In the genomic region with DNA sequence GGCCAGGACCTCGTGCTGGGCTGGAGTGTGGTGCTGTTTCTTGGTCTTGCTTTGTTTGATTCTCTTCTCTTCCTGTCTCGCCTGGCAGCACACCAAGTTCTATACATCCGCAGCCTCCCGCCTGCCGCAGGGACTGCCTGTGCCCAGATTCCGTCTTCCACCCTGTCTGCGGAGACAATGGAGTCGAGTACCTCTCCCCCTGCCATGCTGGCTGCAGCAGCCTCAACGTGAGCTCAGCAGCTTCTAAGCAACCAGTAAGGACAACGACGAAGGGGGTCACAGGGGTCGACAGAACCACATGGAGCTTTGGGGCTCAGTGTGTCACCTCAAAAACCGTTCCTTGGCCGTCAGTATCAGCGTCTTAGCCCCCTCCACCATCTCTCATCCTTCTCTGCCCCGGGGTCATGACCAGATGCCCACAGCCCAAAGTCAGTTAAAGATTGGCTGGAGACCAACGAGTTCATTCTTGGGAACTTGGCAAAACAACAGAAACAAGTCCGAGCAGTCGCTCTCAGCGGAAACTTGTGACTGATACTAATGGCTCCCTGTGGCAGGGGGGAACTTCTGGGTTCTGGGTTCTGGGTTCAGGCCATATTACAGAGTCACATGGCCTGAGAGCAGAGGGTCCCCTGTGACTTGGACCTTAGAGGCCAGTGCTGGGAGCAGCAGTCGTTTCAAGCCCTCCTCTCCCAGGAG, we compare ENCODE assay signal across 9 mouse cellular contexts. TPM values are rescaled to one million over a fixed set of nuclear protein-coding genes. Genes with fewer than 3 reads are reported as not detected.
DNase-seq lines count a peak whose midpoint lies in the region; ATAC-seq and TF ChIP-seq lines count a peak whose summit lies in the region.
"Had no signal": no experiment of that assay in that cellular context is flagged by ENCODE, and none has a peak within 500 bp of the region (broad histone marks: within the 10 kb centered on the region; RNA-seq: fewer than 3 reads in every experiment).

No protein-coding gene starts in this region.

- peak; percentile 30 to 37 for DNase-seq in heart, adult 2 months
- DNase-seq in heart, postnatal 25 days (ENCODE audit: low spot score) = peak; percentile 15
- peak; percentile 85 for DNase-seq in lung, embryonic 14.5 days
- DNase-seq in cerebellum, adult 8-10 months = no peak
- DNase-seq in neural tube, embryonic 10.5 days (ENCODE audit: extremely low spot score, low spot score) = no peak
- no peak for DNase-seq in spleen, adult 18-20 months

- intact Hi-C loops in heart, adult 2 months (cut with DNase I) = no loop called here
- intact Hi-C loops in heart, postnatal 25 days (cut with DNase I) = loop anchor here (5.0 kb wide), 1 partner anchor 160 kb away; no protein-coding TSS in a partner anchor

- H3K4me2 ChIP-seq in hindbrain, embryonic 15.5 days = no peak overlapping the region
- no peak overlapping the region for H3K4me2 ChIP-seq in hindbrain, embryonic 13.5 days
- no peak overlapping the region for H3K4me2 ChIP-seq in lung, embryonic 14.5 days

- H3K9me3 ChIP-seq in hindbrain, embryonic 15.5 days = no peaks in the 10 kb centered on the region
- no peaks in the 10 kb centered on the region for H3K9me3 ChIP-seq in hindbrain, embryonic 13.5 days
- H3K9me3 ChIP-seq in lung, embryonic 14.5 days (ENCODE audit: low read depth, low read length) = no peaks in the 10 kb centered on the region

- no peak overlapping the region for H3K27ac ChIP-seq in hindbrain, embryonic 15.5 days (replicated peaks)
- H3K27ac ChIP-seq in hindbrain, embryonic 13.5 days = no peak overlapping the region
- H3K27ac ChIP-seq in heart, adult 2 months = no peak overlapping the region; the same call in 1 of the 2 replicates
- peak overlapping the region; percentile 72; the same call in 1 of the 2 replicates for H3K27ac ChIP-seq in lung, embryonic 14.5 days (ENCODE audit: low read depth)

- no peak overlapping the region for H3K9ac ChIP-seq in hindbrain, embryonic 15.5 days
- no peak overlapping the region for H3K9ac ChIP-seq in hindbrain, embryonic 13.5 days
- no peak overlapping the region for H3K9ac ChIP-seq in heart, adult 2 months (ENCODE audit: low read depth, low read length)
- no peak overlapping the region for H3K9ac ChIP-seq in lung, embryonic 14.5 days

- WGBS in hindbrain, embryonic 15.5 days = 59% methylated on average over 21 of the region's 21 CpGs
- WGBS in hindbrain, embryonic 13.5 days = 73% methylated on average over 21 of the region's 21 CpGs
- 39% methylated on average over 21 of the region's 21 CpGs for WGBS in heart, adult 2 months
- WGBS in lung, embryonic 14.5 days = 48% methylated on average over 21 of the region's 21 CpGs

- peak; percentile 78; the same call in 1 of the 2 replicates for ATAC-seq in hindbrain, embryonic 15.5 days (ENCODE audit: low FRiP score, low read depth)
- ATAC-seq in hindbrain, embryonic 13.5 days (ENCODE audit: low FRiP score) = no peak
- peak; percentile 72 for ATAC-seq in lung, embryonic 14.5 days (ENCODE audit: insufficient read depth)

- H3K36me3 ChIP-seq in hindbrain, embryonic 15.5 days = no peaks in the 10 kb centered on the region
- H3K36me3 ChIP-seq in hindbrain, embryonic 13.5 days = no peaks in the 10 kb centered on the region
- H3K36me3 ChIP-seq in heart, adult 2 months (ENCODE audit: control insufficient read depth, insufficient read depth, low read length) = no peaks in the 10 kb centered on the region
- H3K36me3 ChIP-seq in lung, embryonic 14.5 days (ENCODE audit: insufficient read depth) = no peaks in the 10 kb centered on the region

- no peak for TF ChIP-seq POLR2A in heart, adult 2 months (IDR thresholded peaks at IDR 0.05; ENCODE audit: insufficient read depth, low read depth, low read length)

- no peak for TF ChIP-seq EP300 in heart, adult 2 months (IDR thresholded peaks at IDR 0.05; ENCODE audit: insufficient read depth, low read depth, low read length)

- no peaks in the 10 kb centered on the region for H3K4me1 ChIP-seq in hindbrain, embryonic 15.5 days (replicated peaks)
- no peaks in the 10 kb centered on the region for H3K4me1 ChIP-seq in hindbrain, embryonic 13.5 days (replicated peaks)
- H3K4me1 ChIP-seq in heart, adult 2 months (ENCODE audit: control insufficient read depth, insufficient read depth, low read length) = peaks cover 4% of the 10 kb centered on the region
- H3K4me1 ChIP-seq in lung, embryonic 14.5 days (ENCODE audit: insufficient read depth) = peaks cover 4% of the 10 kb centered on the region; the same call in 1 of the 2 replicates

- no peak overlapping the region for H3K4me3 ChIP-seq in hindbrain, embryonic 15.5 days
- no peak overlapping the region for H3K4me3 ChIP-seq in hindbrain, embryonic 13.5 days
- no peak overlapping the region for H3K4me3 ChIP-seq in heart, adult 2 months
- H3K4me3 ChIP-seq in lung, embryonic 14.5 days (ENCODE audit: low read depth, low read length) = no peak overlapping the region
- H3K4me3 ChIP-seq: megakaryocyte, embryonic 14.5 days had no signal

- H3K27me3 ChIP-seq in hindbrain, embryonic 15.5 days = no peaks in the 10 kb centered on the region
- no peaks in the 10 kb centered on the region for H3K27me3 ChIP-seq in hindbrain, embryonic 13.5 days
- no peaks in the 10 kb centered on the region for H3K27me3 ChIP-seq in heart, adult 2 months (ENCODE audit: control insufficient read depth, insufficient read depth, low read length)
- no peaks in the 10 kb centered on the region for H3K27me3 ChIP-seq in lung, embryonic 14.5 days (ENCODE audit: insufficient read depth, low read length)

- TF ChIP-seq CTCF in heart, adult 2 months (IDR thresholded peaks at IDR 0.05) = no peak
- no peak for TF ChIP-seq CTCF in lung, embryonic 14.5 days (IDR thresholded peaks at IDR 0.05; ENCODE audit: low read depth)

- no peaks in the 10 kb centered on the region for H3K79me2 ChIP-seq in heart, adult 2 months (replicated peaks; ENCODE audit: control insufficient read depth, insufficient read depth, low read length)

RNA-seq across cellular contexts. Expression of gene Rab6b, which starts 34.6 kb away (rescaled TPM):
- 111 and 126 TPM in 2 replicates for polyA plus RNA-seq in hindbrain, embryonic 15.5 days (2015; fragmentation: Nextera tagmentation; extraction: Ambion mirVana)
- polyA plus RNA-seq in hindbrain, embryonic 13.5 days (2015; fragmentation: Nextera tagmentation; extraction: Ambion mirVana) = 80.2 and 83.1 TPM in 2 replicates
- 1 to 10 TPM; 1.4 to 1.6 TPM for total RNA-seq in heart, adult 2 months (2021)
- 0.76 and 6.9 TPM in 2 replicates for polyA plus RNA-seq in heart, adult 2 months (2012; rRNA removed)
- total RNA-seq in heart, postnatal 25 days (2021) = 1 to 10 TPM; 2.1 to 3.0 TPM
- 1.5 and 1.8 TPM in 2 replicates for polyA plus RNA-seq in lung, embryonic 14.5 days (2014; fragmentation: Nextera tagmentation; extraction: Ambion mirVana)

Comparison
In these comparisons a context has a peak if more than half of its experiments do, and no peak if none do; other contexts are left out.
1. DNase-seq: peak in heart, adult 2 months (2 of 2), heart, postnatal 25 days (single experiment) and lung, embryonic 14.5 days (single experiment); none in cerebellum, adult 8-10 months (single experiment), neural tube, embryonic 10.5 days (single experiment) and spleen, adult 18-20 months (0 of 2).
2. RNA of gene Rab6b, which starts 34.6 kb away (polyA plus RNA-seq): 111 to 126 TPM in hindbrain, embryonic 15.5 days and 80.2 to 83.1 TPM in hindbrain, embryonic 13.5 days; 1.5 to 1.8 TPM in lung, embryonic 14.5 days and 0.76 to 6.9 TPM in heart, adult 2 months; every median in the first group is over 10 times any median in the second.